Mouse (Mus musculus): ENCODE measurements around the gene Tdrkh.

DNA sequence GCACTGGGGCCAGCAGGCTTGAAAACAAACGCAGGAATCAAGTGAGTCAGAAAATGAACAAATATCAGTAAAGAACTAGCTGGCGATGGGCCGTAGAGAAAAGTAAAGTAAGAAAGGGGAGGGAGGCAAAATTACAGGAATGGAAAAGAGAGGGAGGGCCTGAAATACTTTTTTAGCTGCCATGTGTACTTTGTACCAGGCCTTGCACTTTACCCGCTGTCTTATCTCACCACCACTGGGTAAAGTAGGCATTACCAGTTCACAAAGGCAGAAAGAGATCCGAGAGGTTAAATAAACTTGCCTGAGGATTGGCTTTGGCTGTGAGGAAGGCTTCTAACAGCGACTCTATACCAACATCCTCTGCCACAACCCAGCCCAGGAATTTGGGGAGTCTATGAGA, 45.6 kb upstream of the Tdrkh start:
- TF ChIP-seq CTCF (IDR thresholded peaks at IDR 0.05; ENCODE audit: extremely low read depth, insufficient read depth, insufficient read length, insufficient replicate concordance) (no peak), POLR2A (IDR thresholded peaks at IDR 0.05; ENCODE audit: low read depth, low read length) (no peak)

Data from spleen, adult 2 months (tissue).